Mouse (Mus musculus) embryo, embryonic 10.5 days (tissue): ENCODE data around the gene Gm10134.
A peak's percentile ranks its signal among the peaks of the same experiment; 100 is the strongest.
"Not testable (repeated sequence)": the region's sequence is repeated elsewhere in the genome, so short reads cannot be mapped to it uniquely, and the experiment has no call there.

Experiments used
- DNase-seq: peaks from one replicate; pipeline ENCODE4 v3.0.0-alpha.2; 2015; ENCODE audit warnings: low spot score

The Gm10134 gene

DNA sequence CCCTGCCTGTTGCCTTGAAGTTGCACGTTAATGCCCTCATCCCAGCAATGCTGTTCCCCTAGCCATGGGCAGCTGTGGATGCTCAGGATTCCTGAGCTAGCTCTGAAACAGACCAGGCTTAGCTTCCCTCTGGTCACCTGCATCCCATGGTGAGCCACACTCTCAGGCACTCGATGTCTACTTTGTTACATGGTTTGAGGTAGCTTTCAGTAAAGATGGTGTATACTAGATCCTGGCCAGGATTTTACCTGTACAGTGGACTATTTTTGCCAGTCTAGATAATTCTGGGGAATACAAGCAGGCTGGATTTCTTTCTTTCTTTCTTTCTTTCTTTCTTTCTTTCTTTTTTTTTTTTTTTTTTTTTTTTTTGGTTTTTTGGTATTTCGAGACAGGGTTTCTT is at the start of gene Gm10134:
TSS of gene Gm10134 (plus strand) at position 301 of the 400 bp plus-strand sequence.
- no peak for DNase-seq

DNA sequence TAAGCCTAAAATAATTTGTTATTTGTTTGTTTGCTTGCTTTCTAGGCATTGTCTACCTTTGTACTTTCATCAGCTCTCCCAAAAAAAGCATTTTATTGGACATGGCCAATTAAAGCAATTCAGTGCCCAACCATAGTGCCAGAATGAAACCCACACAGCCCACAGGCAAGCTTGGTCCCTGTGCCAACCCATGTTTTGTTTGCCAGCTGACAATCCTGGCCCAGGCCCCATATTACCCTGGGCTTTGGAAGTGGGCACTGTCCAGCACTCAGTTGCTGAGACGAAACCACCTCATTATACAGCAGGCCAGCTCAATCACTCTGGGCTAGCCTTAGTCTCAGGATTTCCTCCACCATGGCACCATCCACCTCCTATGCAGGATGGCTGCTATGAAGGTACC is 49.3 kb upstream of the Gm10134 start:
- no peak for DNase-seq

DNA sequence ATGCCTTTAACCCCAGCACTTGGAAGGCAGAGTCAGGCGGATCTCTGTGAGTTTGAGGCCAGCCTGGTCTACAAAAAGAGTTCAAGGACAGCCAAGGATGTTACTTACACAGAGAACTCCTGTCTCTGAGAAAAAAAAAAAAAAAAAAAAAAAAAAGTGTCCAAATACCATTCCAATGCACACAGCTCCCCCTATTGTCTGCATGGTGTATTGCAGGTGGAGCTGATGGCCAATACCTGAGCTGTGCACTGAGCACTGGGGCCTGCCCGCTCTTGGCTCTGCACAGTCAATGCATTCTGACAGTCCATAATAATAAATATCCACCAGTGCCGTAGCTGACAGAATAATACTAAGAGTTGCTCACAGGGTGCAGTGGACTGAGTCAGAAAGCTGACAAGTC is 42.0 kb upstream of the Gm10134 start:
- peak; percentile 81 for DNase-seq

DNA sequence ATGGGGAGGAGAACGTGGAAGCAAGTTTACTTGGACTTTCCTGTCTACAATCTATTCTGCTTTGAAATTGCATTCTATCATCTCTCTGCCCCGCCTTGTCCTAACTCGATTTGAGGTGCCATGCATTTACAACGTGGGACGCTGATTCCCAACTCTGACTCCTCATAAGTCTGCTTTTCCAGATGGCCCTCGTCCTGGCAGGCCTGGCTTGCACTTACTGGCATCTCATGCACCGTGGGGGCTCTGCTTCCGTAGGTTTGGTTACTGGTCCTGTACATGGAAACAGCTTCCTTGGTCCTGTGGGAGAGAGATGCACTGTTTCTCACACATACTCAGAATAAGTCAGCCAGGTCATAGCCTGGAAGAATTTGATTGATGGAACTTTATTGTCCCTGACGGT is 41.0 kb upstream of the Gm10134 start:
- no peak for DNase-seq

DNA sequence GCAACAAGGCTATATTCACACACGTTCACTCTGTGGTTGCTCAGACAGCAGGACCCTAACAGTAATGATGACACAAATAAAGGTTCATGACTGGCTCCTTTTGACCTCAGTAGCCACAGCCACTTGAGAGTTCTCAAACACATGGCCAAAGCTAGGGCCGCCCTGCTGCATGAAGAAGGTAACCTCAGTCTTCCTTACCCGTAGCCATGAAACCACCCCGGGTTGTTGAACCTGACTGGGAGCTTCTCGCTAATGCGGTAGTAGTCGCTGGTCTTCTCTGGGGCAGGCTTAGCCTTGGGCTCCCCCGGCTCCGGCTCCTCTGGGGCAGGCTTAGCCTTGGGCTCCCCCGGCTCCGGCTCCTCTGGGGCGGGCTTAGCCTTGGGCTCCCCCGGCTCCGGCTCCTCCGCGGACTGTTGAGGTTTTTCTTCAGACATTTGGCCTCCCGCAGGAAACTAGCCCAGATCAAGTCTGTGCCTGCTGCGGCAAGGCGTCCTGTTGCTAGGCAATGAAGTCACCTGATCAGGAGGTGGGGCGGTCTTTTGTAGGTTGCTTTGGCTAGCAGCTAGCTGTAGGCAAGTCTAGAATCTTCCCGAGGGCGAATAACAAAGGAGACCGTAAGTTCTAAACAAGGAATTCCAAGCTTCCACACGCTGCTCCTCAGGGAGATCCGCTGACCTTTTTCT is 39.9 kb upstream of the Gm10134 start, which contains the start of gene 1700007K13Rik:
TSS of gene 1700007K13Rik (minus strand) at position 497 of the 683 bp plus-strand sequence.
- peak; percentile 85 for DNase-seq

DNA sequence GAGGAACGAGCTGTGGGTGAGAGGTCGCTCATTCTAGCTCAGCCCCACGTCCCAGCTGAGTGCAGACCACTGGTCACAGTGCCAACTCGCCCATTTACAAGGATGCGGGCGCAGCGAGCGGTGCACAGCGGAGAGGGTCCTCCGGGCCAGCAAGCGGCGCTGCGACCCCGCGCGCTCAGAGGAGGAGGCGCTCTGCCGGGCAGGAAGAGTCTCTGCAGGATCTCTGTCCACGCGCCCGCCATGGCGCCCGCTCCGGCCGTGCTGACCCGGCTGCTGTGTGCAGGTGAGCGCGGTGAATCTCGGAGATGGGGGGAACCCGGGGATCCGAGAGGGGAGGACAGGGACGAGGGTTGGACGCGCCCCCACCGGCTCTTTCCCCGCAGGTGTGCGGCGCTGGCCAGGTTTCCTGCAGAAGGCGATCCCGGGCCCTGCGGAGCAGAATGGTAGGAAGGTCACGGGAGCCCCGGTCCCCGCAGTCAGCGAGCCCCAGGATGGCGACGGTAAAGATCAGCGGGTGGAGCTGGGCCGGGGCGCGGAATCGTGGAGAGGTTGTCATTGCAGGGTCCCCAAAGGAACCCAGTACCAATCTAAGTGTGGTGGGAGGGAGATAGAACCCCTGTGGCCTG is 37.9 kb upstream of the Gm10134 start, which contains the start of gene Mrps2:
TSS of gene Mrps2 (plus strand) at position 207 of the 626 bp plus-strand sequence.
- peak; percentile 91 for DNase-seq

DNA sequence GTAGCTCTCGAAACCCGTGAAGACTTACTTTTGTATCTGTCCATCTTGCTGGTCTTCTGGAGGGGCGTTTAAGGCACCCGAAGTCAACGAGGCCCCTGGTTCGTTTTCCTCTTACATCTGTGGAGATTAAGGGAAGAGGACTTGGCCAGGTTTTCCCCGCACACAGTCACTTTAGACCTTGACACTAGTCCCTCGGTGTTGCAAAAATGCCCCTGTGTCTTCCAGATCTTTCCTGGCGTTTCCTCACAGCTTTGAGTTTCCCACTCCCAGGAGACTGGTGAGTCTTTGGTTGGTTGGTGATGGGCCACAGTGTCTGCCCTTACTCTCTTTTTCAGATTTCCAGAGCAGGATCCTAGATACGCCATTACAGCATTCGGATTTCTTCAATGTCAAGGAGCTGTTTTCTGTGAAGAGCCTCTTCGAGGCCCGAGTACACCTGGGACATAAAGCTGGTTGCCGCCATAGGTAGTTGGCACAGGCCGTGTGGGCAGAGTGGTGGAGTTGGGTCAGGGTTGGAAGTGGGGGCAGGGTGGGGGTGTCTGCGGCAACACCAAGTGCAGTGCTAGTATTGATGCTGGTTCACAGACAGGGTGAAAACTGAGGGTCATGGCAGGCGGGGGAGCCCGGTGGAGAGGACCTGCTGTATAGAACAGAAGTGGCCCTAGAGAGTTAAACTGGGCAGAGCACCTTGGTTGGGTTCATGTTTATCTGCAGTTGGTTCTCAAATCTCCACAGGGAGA is 37.2 kb upstream of the Gm10134 start:
- DNase-seq: peak; percentile 17

DNA sequence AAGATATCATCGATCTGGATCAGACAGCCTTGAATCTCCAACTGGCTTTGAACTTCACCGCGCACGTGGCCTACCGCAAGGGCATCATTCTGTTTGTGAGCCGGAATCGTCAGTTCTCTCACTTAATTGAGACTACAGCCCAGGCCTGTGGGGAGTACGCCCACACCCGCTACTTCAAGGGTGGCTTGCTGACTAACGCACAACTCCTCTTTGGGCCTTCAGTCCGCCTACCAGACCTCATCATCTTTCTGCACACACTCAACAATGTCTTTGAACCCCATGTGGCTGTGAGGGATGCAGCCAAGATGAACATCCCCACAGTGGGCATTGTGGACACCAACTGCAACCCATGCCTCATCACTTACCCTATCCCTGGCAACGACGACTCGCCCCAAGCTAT is 36.4 kb upstream of the Gm10134 start:
- no peak for DNase-seq

DNA sequence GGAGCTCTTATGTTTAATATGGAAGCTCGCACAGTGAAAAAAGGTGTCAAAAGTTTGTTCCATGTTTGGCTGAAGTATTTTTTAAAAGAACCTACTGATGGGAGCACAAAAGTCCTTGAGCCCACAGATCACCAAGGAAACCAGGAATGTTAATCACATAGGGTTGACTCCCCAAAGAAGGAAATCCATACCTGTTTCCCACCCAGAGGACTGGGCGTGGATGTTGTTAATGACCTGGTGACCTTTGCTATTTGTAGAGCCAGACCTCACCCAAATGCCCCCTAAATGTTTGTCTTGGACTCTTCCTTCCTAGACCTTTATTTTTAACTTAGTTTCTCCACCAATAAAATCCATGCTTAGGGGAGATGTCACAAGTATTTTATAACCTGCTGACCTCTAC is 35.3 kb upstream of the Gm10134 start:
- DNase-seq: no peak

DNA sequence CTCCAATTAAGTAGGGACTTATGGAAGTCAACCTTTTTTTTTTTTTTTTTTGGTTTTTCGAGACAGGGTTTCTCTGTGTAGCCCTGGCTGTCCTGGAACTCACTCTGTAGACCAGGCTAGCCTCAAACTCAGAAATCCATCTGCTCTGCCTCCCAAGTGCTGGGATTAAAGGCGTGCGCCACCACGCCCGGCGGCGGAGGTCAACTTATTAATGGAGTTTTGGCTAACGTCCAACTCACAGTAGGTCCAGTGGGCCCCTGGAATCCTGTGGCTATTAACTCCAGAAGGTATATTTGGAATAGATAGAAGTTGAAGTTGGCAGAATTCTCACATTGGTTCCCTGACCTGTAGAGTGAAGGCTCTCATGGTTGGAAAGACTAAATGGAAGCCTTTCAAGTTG is 33.9 kb upstream of the Gm10134 start:
- DNase-seq: not testable (repeated sequence)

DNA sequence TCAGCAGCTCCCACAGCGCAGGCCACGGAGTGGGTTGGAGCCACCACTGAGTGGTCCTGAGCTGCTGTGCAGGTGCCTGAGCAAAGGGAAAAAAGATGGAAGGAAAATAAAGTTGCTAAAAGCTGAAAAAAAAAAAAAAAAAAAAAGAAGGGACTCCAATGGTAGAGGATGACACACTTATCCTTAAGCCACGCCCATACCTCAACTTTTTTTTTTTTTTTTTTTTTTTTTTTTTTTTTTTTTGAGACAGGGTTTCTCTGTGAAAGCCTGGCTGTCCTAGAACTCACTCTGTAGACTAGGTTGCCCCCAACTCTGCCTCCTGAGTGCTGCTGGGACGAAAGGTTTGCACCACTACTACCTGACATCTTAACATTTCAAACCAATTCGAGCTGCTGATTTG is 27.9 kb upstream of the Gm10134 start:
- DNase-seq: not testable (repeated sequence)

DNA sequence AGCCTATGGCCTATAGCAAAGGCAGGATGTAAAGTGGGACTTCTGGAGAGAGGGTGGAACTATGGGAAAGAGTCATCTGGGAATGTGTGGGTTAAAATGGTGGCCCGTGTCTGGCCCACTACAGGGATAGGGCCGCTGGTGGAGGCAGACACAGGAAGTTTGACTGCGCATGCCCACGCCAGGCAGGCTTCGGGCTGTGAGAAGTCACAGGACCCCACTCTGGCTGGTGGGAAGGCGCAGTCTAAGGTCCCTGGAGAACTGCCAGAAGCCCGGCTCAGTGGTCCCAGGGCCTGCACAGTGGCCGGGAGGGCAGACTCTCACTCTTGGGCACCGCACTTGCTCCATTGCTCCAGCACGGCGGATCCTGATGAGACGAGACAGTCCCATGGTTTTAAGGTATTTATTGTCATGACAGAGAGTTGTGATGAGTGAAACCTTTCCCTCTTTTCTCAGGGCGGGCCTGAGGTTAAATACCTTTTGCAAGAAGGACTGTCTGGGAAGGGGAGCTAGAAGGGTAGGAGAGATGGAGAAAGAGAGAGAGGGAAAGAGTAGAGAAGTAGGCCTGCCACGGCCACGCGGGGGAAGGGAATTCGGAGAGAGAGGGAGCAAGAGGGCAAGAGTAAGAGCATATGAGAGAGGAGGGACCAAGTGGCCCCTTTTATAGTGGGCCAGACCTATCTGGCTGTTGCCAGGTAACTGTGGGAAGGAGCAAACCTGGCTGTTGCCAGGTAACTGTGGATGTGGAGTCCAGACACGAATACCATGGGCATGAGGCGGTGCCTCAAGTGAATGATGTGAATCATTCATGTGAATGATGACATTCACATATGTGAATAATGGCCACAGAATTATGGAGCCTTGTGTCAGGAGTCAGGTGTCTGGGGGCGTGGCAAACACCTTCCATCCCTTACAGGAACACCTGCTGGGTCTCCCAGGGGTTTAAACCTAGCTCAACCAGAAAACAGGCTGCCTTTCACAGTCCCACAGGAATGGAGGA is 26.4 kb upstream of the Gm10134 start:
- no peak for DNase-seq

DNA sequence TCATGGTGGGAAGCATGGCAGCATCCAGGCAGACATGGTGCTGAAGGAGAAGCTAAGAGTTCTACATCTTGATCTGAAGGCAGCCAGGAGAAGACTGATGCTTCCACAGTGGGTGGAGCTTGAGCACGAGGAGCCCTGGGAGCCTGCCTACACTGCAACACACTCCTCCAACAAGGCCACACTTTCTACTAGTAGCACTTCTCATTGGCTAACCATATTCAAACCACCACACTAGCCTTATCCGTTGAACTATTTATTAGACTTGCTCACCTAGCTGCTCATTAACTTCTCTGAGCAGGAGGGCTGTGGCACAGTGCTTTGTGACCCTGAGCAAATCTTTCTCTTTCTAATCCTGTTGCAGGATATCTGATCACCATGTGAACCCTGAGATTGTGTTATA is 22.0 kb upstream of the Gm10134 start:
- DNase-seq: no peak

DNA sequence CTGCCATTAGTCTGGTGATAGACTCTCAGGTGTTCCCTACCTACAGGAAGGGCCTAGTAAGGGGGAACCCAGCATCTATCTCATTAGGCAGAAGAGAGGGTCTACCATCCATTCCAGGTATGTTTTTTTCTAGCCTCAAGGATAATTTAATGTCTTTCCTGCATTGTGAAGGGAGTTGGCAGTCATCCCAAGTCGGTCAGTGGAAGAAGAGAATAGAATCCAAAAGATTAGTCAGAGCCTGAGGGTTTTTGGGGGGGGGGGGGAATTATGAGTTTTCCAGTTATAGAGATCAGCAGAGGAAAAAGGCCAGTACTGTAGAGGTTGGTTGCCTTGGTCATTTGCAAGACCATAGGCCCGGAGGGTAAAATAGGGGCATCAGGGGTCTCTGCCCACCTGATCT is 11.4 kb upstream of the Gm10134 start:
- no peak for DNase-seq

DNA sequence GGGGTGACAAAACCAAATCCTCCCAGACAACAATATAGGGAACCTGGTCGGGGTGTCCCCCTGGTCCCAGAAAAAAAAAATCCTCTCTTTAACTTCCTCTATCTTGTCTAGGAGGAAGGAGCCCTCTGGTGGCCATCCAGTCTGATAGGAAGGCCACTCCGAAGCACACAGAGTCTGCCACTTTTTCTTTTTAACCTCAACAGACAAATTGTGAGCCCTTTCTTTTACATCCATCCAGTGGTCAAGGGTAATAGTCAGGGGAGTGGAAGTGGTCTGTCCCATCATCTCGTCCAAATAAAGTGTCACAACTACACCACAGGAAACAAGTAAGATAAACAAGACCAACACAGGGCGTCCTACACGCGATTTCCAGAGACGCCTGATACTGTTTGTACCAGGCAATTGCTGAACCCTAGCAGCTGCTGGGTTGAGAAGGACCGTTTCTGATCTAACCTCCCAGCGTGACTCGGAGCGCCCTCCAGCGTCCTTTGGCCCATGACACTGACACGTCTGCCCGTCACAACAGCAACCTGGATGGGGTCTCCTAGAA is 10.6 kb upstream of the Gm10134 start:
- no peak for DNase-seq

DNA sequence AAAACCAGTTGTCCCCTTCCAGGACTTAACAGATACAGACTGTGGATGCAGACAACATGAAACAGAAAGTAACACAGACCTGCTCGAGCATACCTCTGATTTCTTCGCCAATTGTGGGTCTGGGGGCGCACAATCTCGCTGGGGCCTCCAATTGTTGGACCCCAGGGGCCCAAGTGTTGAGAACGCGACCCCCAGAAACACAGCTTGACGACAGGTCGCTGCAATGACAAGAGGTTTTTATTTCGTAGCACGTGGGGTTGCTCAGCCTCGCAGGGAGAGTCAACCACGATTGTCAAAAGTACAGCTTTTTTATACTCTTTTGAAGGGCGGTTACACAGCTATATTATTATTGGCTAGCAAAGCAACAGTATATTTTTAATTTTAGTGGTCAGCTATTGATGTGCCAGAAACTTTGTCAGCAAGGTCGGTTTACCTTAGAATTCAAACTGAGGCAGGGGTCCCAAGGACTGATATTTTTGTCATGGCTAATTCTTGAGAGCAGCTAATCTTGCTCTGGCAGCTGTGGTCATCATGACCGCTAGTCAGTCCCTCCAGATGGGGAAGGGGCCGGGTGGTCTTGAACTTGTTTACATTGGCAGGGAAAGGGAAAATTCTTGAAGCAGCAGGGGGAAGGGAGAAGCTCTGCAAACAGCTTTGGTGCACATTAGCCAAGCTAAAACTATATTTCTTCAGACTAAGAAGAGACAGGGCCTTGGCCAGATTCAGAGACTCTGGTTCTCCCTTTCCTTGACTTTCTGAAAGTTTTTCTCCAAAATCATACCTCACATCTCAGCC is 9.9 kb upstream of the Gm10134 start:
- no peak for DNase-seq

DNA sequence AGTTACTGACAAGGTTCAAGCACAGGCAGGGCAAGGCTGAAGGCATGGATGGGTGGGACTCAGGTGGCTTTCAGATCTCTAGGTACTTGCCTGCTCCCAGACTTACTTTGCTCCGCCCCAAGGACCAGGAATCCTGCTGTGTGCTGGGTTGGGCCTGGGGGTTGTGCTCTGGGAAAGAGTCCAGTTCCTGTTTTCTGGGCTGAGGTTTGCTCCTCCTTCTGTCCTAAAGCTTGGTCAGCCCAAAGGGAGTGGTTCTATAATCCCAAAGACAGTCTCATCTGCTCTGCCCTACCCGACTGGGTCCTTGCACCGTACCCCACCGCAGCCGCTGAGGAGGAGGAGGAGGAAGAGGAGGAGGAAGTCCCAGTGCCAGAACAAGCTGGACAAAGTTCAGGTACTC is 9.2 kb upstream of the Gm10134 start, which contains the start of gene Gbgt1:
TSS of gene Gbgt1 (plus strand) at position 221 of the 400 bp plus-strand sequence.
- DNase-seq: no peak

DNA sequence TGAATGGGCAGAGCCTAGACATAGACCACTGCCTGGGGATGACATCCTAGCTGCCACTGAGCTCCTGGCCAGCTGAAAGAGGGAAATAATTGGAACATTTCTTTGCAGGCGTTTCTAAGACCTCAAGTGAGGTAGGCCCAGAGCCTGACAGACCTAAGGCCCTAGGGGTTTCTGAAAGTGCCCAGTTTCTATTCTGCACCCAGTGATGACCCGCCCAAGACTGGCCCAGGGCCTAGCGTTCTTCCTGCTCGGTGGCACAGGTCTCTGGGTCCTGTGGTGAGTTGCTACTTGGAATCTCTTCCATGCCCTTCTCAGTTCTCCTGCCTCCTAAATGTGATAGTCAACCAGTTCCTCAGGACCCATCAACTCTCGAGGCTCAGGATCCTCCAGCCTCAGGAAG is 8.3 kb upstream of the Gm10134 start:
- no peak for DNase-seq

DNA sequence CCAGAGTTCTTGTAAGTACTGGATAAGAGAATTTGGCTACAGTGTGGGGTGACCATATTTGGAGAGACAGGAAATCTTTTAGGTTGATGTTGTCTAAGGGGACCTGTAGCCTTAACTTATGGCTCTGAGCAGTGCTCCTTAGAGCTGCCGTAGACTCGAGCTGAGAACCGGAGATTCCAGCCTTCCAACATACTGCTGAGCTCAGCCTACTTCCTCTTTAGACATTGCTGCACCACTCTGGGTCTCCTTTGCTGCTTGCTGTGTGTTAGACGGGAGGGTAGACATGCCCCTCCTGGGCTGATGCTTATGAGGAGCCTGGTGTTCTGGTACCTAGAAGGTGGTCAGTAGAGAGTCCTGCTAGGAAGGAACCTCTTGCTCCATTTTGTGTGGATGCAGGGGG is 7.5 kb upstream of the Gm10134 start:
- DNase-seq: no peak

DNA sequence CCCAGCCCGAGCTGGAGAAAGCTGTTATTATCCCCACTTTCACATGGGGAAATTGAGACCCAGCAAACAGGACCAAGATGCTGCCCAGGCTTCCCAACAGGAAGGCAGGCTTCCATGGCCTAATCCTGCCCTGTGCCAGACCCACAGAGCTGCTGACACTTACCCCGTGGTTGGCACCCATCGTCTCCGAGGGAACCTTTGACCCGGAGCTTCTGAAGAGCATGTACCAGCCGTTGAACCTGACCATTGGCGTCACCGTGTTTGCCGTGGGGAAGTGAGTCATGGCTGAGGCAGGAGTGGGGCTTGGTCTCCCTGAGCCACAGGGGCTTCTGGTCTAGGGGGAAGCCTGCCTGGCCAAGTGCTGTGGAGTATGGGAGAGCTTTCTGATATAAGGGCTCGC is 2.9 kb upstream of the Gm10134 start:
- no peak for DNase-seq

DNA sequence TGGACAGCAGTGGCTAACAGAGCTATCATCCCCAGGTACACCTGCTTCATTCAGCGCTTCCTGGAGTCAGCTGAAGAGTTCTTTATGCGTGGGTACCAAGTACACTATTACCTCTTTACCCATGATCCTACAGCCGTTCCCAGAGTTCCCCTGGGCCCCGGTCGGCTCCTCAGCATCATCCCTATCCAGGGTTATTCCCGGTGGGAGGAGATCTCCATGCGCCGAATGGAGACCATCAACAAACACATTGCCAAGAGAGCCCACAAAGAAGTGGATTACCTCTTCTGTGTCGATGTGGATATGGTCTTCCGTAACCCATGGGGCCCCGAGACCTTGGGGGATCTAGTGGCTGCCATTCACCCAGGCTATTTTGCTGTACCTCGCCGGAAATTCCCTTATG is 1.2 kb upstream of the Gm10134 start:
- DNase-seq: no peak
